Mouse (Mus musculus) heart, embryonic 16.5 days (tissue): ENCODE results near the gene Shisa7. TPM values are rescaled to one million over a fixed set of nuclear protein-coding genes. Genes with fewer than 3 reads are reported as not detected.
"Not testable (repeated sequence)": the region's sequence is repeated elsewhere in the genome, so short reads cannot be mapped to it uniquely, and the experiment has no call there.

Experiments
- ATAC-seq: fragments of 200-750 bp; cut with Nextera tagmentation; replicated peaks from 2 replicates; pipeline ENCODE4 v1.8.0; 2017; ENCODE audit warnings: moderate number of reproducible peaks; ENCODE audit not compliant: insufficient read depth, low FRiP score; ENCODE audit errors: extremely low read depth
- H3K27ac ChIP-seq: fragments of 300-500 bp; sonication (generic); 2 replicates; pipeline ENCODE4 v1.5.1; 2014; ENCODE audit warnings: mild to moderate bottlenecking, low read length, control low read depth, moderate library complexity
- H3K27me3 ChIP-seq: fragments of 300-500 bp; sonication (generic); 2 replicates; pipeline ENCODE4 v1.6.1; 2014; ENCODE audit warnings: low read length, mixed read lengths; ENCODE audit not compliant: control insufficient read depth, insufficient read depth
- H3K36me3 ChIP-seq: fragments of 300-500 bp; sonication (generic); 2 replicates; pipeline ENCODE4 v1.6.1; 2014; ENCODE audit not compliant: control insufficient read depth, insufficient read depth
- H3K4me1 ChIP-seq: fragments of 300-500 bp; sonication (generic); 2 replicates; pipeline ENCODE4 v1.6.1; 2014; ENCODE audit warnings: low read length, mixed read lengths; ENCODE audit not compliant: control insufficient read depth, insufficient read depth
- H3K4me2 ChIP-seq: fragments of 300-500 bp; sonication (generic); 2 replicates; pipeline ENCODE4 v1.6.1; 2014; ENCODE audit warnings: low read depth, mild to moderate bottlenecking, control low read depth, low read length
- H3K4me3 ChIP-seq: fragments of 300-500 bp; sonication (generic); 2 replicates; pipeline ENCODE4 v1.5.1; 2014; ENCODE audit warnings: mild to moderate bottlenecking, control low read depth, low read length
- H3K9ac ChIP-seq: fragments of 300-500 bp; sonication (generic); 2 replicates; pipeline ENCODE4 v1.6.1; 2014; ENCODE audit warnings: low read length, control low read depth
- H3K9me3 ChIP-seq: fragments of 300-500 bp; sonication (generic); replicated peaks from 2 replicates; pipeline ENCODE4 v1.6.1; 2016; ENCODE audit warnings: low read length; ENCODE audit not compliant: control insufficient read depth
- WGBS: fragments of 180-500 bp; shearing (Covaris S2); extraction: QIAGEN DNeasy Blood & Tissue Kit; methylation state at CpG from one replicate; pipeline ENCODE4 v1.1.7; 2014; 5-methylcytosine and 5-hydroxymethylcytosine counted together
- polyA plus RNA-seq: library from polyadenylated mRNA; unstranded; fragments of >200 nt; fragmentation: Nextera tagmentation; extraction: Ambion mirVana; gene quantifications from 2 replicates; pipeline ENCODE4 v1.2.1, GENCODE M21; 2015

Gene Shisa7
- polyA plus RNA-seq, 1 experiment from 2014 or later, result 0.05 TPM

GRCm38 (mm10) chr7:4813105-4813791 is 31.2 kb downstream of the Shisa7 start:
- Histone ChIP-seq H3K4me2 (peak overlapping the region; percentile 64), H3K27me3 (no peaks in the 10 kb centered on the region), H3K36me3 (peaks cover 20% of the 10 kb centered on the region), H3K9ac (peak overlapping the region; percentile 72), H3K9me3 (no peaks in the 10 kb centered on the region), H3K27ac (peak overlapping the region; percentile 86), H3K4me1 (peaks cover 28% of the 10 kb centered on the region), H3K4me3 (peak overlapping the region; percentile 62)
- ATAC-seq, result no peak
- WGBS, result 23% methylated on average over 8 of the region's 8 CpGs

- Histone ChIP-seq H3K36me3 (peaks cover 24% of the 10 kb centered on the region), H3K27me3 (no peaks in the 10 kb centered on the region), H3K4me2 (peak within 1 kb of the TSS; percentile 85), H3K9me3 (no peaks in the 10 kb centered on the region), H3K4me1 (peaks cover 28% of the 10 kb centered on the region), H3K27ac (peak within 1 kb of the TSS; percentile 98), H3K4me3 (peak within 1 kb of the TSS; percentile 99), H3K9ac (peak within 1 kb of the TSS; percentile 99)
- WGBS, result under 1% methylated on average over 62 of the region's 62 CpGs
- peak; percentile 99 for ATAC-seq
These were observed 32.0 kb downstream of the Shisa7 start, which contains the start of gene Ube2s for GRCm38 (mm10) chr7:4812303-4813104. Gene Ube2s, minus strand, starts transcription at chr7:4812590.

- Histone ChIP-seq H3K4me2 (peak overlapping the region; percentile 85), H3K36me3 (peaks cover 30% of the 10 kb centered on the region), H3K27ac (peak overlapping the region; percentile 98), H3K9me3 (no peaks in the 10 kb centered on the region), H3K4me1 (peaks cover 28% of the 10 kb centered on the region), H3K27me3 (no peaks in the 10 kb centered on the region), H3K4me3 (peak overlapping the region; percentile 99), H3K9ac (peak overlapping the region; percentile 99)
- peak; percentile 15; the same call in 1 of the 2 replicates for ATAC-seq
- WGBS, result 1% methylated on average over 25 of the region's 36 CpGs
These were observed 32.6 kb downstream of the Shisa7 start for GRCm38 (mm10) chr7:4811842-4812302.

GRCm38 (mm10) chr7:4811131-4811530 is 33.4 kb downstream of the Shisa7 start:
- WGBS, result 26% methylated on average over 10 of the region's 10 CpGs
- not testable (repeated sequence) for H3K27me3 ChIP-seq, H3K27ac ChIP-seq, H3K9me3 ChIP-seq, ATAC-seq
- peak overlapping the region; percentile 99 for H3K4me3 ChIP-seq
- peak overlapping the region; percentile 99 for H3K9ac ChIP-seq
- H3K4me1 ChIP-seq, result peaks cover 28% of the 10 kb centered on the region
- peak overlapping the region; percentile 85 for H3K4me2 ChIP-seq
- peaks cover 37% of the 10 kb centered on the region for H3K36me3 ChIP-seq

GRCm38 (mm10) chr7:4806716-4807115 is 37.8 kb downstream of the Shisa7 start:
- H3K27me3 ChIP-seq, result no peaks in the 10 kb centered on the region
- H3K36me3 ChIP-seq, result peaks cover 47% of the 10 kb centered on the region
- no peak overlapping the region for H3K9ac ChIP-seq
- H3K4me1 ChIP-seq, result peaks cover 23% of the 10 kb centered on the region
- WGBS, result 87% methylated on average over 7 of the region's 7 CpGs
- H3K27ac ChIP-seq, result no peak overlapping the region
- no peaks in the 10 kb centered on the region for H3K9me3 ChIP-seq
- H3K4me3 ChIP-seq, result no peak overlapping the region
- no peak overlapping the region for H3K4me2 ChIP-seq
- no peak for ATAC-seq

GRCm38 (mm10) chr7:4802247-4802646 is 42.2 kb downstream of the Shisa7 start:
- Histone ChIP-seq H3K36me3 (peaks cover 24% of the 10 kb centered on the region), H3K27ac (no peak overlapping the region), H3K4me1 (no peaks in the 10 kb centered on the region), H3K9me3 (no peaks in the 10 kb centered on the region), H3K4me2 (no peak overlapping the region), H3K27me3 (no peaks in the 10 kb centered on the region), H3K4me3 (no peak overlapping the region), H3K9ac (no peak overlapping the region)
- ATAC-seq, result no peak

- WGBS, result 67% methylated on average over 7 of the region's 7 CpGs
- Histone ChIP-seq H3K4me3 (no peak overlapping the region), H3K4me1 (peaks cover 9% of the 10 kb centered on the region; the same call in 1 of the 2 replicates), H3K36me3 (peaks cover 33% of the 10 kb centered on the region), H3K9ac (no peak overlapping the region), H3K9me3 (no peaks in the 10 kb centered on the region), H3K4me2 (no peak overlapping the region), H3K27ac (0 out of 2 replicates have a peak overlapping the region, but pooled peaks have one; percentile 21), H3K27me3 (no peaks in the 10 kb centered on the region)
- no peak for ATAC-seq
These were observed 48.6 kb downstream of the Shisa7 start for GRCm38 (mm10) chr7:4795767-4796433.

- peaks cover 33% of the 10 kb centered on the region for H3K36me3 ChIP-seq
- no peak overlapping the region for H3K27ac ChIP-seq
- H3K4me3 ChIP-seq, result no peak overlapping the region
- no peak overlapping the region for H3K9ac ChIP-seq
- no peaks in the 10 kb centered on the region for H3K27me3 ChIP-seq
- H3K4me2 ChIP-seq, result no peak overlapping the region
- 68% methylated on average over 3 of the region's 3 CpGs for WGBS
- H3K9me3 ChIP-seq, result no peaks in the 10 kb centered on the region
- no peak for ATAC-seq
- H3K4me1 ChIP-seq, result peaks cover 9% of the 10 kb centered on the region; the same call in 1 of the 2 replicates
These were observed 49.8 kb downstream of the Shisa7 start for GRCm38 (mm10) chr7:4794631-4795168.
